Mouse (Mus musculus) Patski (cell line): ENCODE measurements around the gene Tpmt. TPM values are rescaled to one million over a fixed set of nuclear protein-coding genes. Genes with fewer than 3 reads are reported as not detected.

ENCODE experiments used
- ATAC-seq: fragments of 100-300 bp; one replicate; pipeline ENCODE4 v1.8.0; 2021
- CTCF ChIA-PET: fragments of 350-600 bp; sonication (Branson Sonifier 250); formaldehyde crosslinking; loops from one replicate; lab custom pipeline; 2022; ENCODE audit warnings: inconsistent platforms; lab: Charles Lee
- POLR2A ChIA-PET: fragments of 350-600 bp; sonication (Branson Sonifier 250); formaldehyde crosslinking; loops from one replicate; lab custom pipeline; 2022; ENCODE audit warnings: antibody characterized with exemption, inconsistent platforms; lab: Charles Lee
- DNase-seq: peaks from one replicate; pipeline ENCODE4 v3.0.0-alpha.2; 2011; ENCODE audit warnings: low read depth, low spot score
- H3K27me3 ChIP-seq: fragments of 371-371 bp; one replicate; pipeline ENCODE4 v1.5.1; 2021
- CTCF ChIP-seq: fragments of 100-300 bp; IDR thresholded peaks from one replicate; pipeline ENCODE4 v1.5.1; 2021
- in situ Hi-C: fragments of 300-500 bp; cut with MboI; formaldehyde crosslinking; loops from 3 replicates; pipeline ENCODE4 v1.11.1; 2018; ENCODE audit warnings: low pct_unique_long_range_greater_than_20kb, mixed read lengths
- polyA plus RNA-seq: library from polyadenylated mRNA; unstranded; gene quantifications from one replicate; pipeline ENCODE4 v1.2.3, GENCODE M21; 2021

The Tpmt gene
- polyA plus RNA-seq, result 18.1 TPM

DNA sequence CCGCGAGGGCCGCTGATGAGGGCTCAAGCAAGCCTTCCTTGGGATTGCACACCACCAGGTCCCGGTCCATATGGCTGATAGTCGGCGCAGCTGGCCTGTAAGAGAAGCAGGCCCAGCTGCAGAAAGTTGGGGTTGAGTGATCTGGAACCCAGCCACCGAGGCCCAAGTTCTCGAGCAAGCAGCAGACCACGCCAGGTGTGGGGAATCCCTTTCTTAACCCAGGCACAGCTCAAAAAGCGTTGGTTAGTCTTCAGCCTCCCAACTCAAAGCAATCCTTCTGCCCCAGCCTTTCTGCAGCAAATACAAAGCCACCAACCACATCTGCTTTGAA lies at the start of gene Tpmt:
TSS of gene Tpmt (minus strand) at position 121 of the 331 bp plus-strand sequence.
- ATAC-seq (no peak), DNase-seq (no peak)
- H3K27me3 ChIP-seq, result no peaks in the 10 kb centered on the region
- TF ChIP-seq CTCF, result no peak
- ChIA-PET POLR2A (no interaction called here), CTCF (no interaction called here)
- in situ Hi-C loops, result no loop called here

DNA sequence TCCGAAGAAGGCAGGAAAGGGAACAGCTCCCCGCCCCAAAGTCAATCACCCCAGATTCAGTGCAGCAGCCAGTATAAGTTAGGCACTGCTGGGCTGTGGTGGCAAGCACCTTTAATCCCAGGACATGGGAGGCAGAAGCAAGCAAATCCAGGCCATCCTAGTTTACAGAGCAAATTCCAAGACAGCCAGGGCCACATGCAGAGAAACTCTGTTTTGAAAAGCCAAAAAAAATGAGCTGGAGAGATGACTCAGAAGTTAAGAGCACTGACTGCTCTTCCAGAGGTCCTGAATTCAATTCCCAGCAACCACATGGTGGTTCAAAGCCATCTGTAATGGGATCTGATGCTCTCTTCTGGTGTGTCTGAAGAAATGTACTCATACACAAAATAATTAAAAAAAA lies 49.3 kb upstream of the Tpmt start:
- in situ Hi-C loops, result no loop called here
- no peak for TF ChIP-seq CTCF
- peak; percentile 38 for DNase-seq
- H3K27me3 ChIP-seq, result no peaks in the 10 kb centered on the region
- peak; percentile 31 for ATAC-seq
- POLR2A ChIA-PET, result no interaction called here
- CTCF ChIA-PET, result interaction anchor here (1.2 to 1.6 kb wide), 2 partner anchors 9 to 10 kb away, joined by 3 to 4 read pairs; no protein-coding TSS in a partner anchor

DNA sequence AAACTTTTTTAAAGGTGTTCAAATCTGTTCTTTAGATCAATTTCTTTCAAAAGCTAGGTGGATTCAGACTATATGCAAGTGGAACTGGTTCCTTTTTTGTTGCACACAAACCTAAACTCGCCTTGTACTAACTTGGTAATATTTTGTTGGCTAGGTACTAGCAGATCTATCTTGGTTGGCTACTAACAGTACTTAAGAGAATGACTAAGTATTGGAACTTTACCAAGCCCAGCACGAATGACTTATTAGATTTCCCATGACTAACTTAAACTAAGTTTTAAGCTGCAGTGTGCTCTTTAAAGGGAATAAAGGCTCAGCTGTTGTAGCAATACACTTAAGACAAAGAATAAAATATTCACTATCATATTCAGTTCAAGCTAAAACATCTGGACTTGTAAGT lies 44.7 kb upstream of the Tpmt start:
- POLR2A ChIA-PET, result no interaction called here
- CTCF ChIA-PET, result interaction anchor here (0.8 to 1.9 kb wide), 3 partner anchors 8 to 63 kb away, joined by 3 to 6 read pairs (median 3); no protein-coding TSS in a partner anchor
- ATAC-seq, result no peak
- H3K27me3 ChIP-seq, result no peaks in the 10 kb centered on the region
- in situ Hi-C loops, result no loop called here
- DNase-seq, result no peak
- no peak for TF ChIP-seq CTCF

DNA sequence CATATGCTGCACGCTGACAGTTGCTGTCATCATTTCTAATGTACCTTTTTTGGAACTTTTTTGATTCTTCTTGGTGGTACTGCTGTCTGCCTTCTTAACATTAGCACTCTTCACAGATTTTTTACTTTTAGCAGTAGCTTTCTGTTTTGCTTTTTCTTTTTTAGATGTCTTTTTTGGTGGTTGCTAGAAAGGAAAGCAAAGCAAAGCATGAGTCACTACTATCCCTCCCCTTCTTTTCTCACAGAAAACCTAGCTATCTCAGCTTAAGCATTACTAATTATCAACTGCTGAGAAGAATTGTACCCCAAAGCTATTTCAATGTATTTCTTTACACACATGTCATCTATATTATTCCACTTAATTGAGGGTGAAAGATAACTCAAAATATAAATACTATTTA lies 43.9 kb upstream of the Tpmt start:
- in situ Hi-C loops, result no loop called here
- POLR2A ChIA-PET, result no interaction called here
- no peak for ATAC-seq

DNA sequence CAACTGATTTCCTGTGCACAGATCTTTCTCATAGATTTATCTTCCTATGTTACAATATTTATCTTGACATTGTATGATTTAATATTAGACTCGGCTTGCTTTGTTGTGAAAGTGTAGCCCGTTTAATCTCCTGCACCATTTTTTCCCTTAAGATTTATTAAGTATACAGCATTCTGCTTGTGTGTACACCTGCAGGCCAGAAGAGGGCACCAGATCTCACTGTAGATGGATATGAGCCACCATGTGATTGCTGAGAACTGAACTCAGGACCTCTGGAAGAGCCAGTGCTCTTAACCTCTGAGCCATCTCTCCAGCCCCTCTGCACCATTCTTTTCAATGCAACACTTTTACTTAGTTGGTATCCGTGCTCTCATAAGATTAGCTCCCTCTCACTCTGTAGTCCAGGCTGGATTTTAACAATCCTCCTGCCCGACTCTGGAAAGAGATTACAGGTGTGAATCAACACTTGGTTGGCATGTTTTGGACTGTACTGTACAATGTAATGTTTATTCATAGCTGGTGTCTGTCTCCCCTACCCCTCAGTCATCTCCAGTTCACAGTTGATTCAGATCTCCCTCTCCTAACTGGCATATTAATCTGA lies 36.5 kb upstream of the Tpmt start:
- ChIA-PET CTCF (interaction anchor here (1.0 to 2.2 kb wide), 2 partner anchors 8 to 10 kb away, joined by 3 to 10 read pairs; no protein-coding TSS in a partner anchor), POLR2A (interaction anchor here (1.0 kb wide), 1 partner anchor 10 kb away, joined by 3 read pairs; no protein-coding TSS in a partner anchor)
- DNase-seq (no peak), ATAC-seq (no peak)
- in situ Hi-C loops, result loop anchor here (5.0 kb wide), 1 partner anchor 206 kb away; no protein-coding TSS in a partner anchor
- H3K27me3 ChIP-seq, result no peaks in the 10 kb centered on the region
- TF ChIP-seq CTCF, result peak; percentile 77

More for the DNA sequence above, 43.9 kb upstream of the Tpmt start:
- H3K27me3 ChIP-seq, result no peaks in the 10 kb centered on the region
- TF ChIP-seq CTCF, result no peak
- no peak for DNase-seq
- CTCF ChIA-PET, result interaction anchor here (0.8 to 2.2 kb wide), 4 partner anchors 10 to 64 kb away, joined by 3 to 6 read pairs (median 4); no protein-coding TSS in a partner anchor

DNA sequence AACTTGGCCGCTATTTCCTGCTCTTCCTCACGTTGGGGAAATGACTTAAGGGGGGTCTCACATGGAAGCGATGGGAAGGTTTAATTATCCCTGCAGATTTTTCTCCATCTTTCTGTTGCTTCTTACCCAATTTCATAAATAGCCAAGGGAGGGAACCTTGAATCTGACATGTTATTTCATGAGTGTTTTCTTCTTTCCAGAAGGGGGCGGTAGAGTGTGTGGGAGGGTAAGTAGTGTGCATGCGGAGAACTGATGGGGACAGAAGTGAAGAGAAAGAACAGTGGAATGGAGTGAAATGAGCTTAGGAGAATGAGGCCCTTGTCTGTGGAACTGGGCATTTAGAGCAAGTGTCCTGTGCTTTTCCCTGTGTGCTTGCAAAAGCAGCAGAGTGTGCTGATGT lies 34.3 kb upstream of the Tpmt start:
- ATAC-seq (no peak), DNase-seq (no peak)
- TF ChIP-seq CTCF, result no peak
- in situ Hi-C loops, result no loop called here
- POLR2A ChIA-PET, result no interaction called here
- H3K27me3 ChIP-seq, result no peaks in the 10 kb centered on the region
- CTCF ChIA-PET, result interaction anchor here (1.4 to 2.0 kb wide), 4 partner anchors 9 to 207 kb away, joined by 3 to 7 read pairs (median 4); no protein-coding TSS in a partner anchor

DNA sequence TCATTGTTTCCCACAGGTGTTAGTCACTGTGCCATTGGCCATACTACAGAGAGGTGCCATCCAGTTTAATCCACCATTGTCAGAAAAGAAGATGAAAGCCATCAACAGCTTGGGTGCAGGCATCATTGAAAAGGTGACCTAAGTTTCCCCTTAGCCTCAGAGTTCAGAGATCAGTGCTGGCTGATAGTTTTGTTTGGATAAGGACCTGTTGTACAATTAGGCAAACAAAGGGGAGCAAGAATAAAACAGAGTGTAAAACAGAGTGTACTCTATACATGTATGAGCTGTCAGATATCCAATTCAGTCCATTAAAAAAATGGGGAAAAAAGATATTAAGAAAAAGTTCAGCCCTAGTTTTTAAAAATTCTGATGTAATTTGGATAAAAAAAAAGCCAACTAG lies 32.8 kb upstream of the Tpmt start:
- in situ Hi-C loops, result no loop called here
- ChIA-PET CTCF (no interaction called here), POLR2A (no interaction called here)
- TF ChIP-seq CTCF, result no peak
- ATAC-seq (no peak), DNase-seq (no peak)
- H3K27me3 ChIP-seq, result no peaks in the 10 kb centered on the region

DNA sequence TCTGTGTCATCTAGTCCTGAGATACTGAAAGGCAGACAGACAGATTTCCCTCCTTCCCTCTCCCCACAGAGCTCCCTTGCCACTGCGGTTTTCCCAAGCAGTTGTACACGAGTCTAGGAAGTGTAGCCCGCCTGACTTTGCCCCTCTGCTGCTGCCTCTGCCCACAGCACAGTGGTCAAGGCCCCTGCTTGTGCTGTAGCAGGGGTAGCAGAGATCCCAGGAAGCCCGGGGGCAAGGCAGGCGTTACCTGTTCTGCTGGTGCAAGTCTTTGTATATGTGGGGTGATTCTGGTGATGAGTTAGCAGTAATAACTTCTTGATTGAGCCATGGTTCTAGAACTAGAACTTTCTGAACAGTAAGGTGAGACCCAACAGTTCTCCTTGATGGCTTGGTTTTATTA lies 31.6 kb upstream of the Tpmt start:
- ATAC-seq, result no peak
- ChIA-PET POLR2A (no interaction called here), CTCF (no interaction called here)
- no peak for DNase-seq
- TF ChIP-seq CTCF, result no peak
- H3K27me3 ChIP-seq, result no peaks in the 10 kb centered on the region
- in situ Hi-C loops, result no loop called here

DNA sequence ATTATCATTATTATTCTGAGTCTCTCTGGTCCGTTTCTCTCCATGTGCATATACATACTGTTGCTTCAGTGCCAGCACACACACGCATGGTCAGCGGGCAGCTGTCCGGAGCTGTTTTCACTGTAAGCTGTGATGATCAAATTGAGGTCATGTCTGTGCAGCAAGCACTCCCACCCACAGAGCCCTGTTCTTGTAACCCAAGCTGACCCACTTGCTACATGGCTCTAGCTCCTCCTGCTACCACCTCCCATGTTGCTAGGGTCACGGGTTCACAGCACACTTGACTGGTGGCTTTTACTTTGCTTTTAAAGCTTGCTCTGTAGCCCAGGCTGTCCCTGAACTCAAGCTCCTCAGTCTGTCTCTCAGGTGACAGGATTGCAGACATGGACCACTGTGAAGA lies 27.9 kb upstream of the Tpmt start:
- ChIA-PET CTCF (interaction anchor here (1.2 kb wide), 1 partner anchor 13 kb away, joined by 4 read pairs; no protein-coding TSS in a partner anchor), POLR2A (no interaction called here)
- in situ Hi-C loops, result no loop called here
- TF ChIP-seq CTCF, result no peak
- DNase-seq, result no peak
- no peak for ATAC-seq
- no peaks in the 10 kb centered on the region for H3K27me3 ChIP-seq

DNA sequence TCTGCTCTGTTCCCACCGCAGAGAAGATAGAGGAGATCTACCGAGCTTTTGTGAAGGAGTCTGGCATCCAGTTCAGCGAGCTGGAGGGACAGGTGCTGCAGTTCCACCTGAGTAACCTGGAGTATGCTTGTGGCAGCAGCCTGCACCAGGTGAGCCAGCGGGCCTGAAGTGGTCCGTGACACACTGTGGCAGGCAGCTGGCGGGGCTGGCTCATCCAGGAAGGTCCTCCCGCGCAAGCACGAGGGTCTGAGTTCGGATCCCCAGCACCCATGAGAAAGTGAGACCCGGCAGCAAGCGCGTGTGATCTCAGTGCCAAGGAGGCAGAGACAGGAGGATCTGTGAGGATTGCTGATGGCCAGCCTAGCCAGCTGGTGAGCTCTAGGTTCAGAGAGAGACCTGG lies 27.3 kb upstream of the Tpmt start:
- H3K27me3 ChIP-seq, result no peaks in the 10 kb centered on the region
- ATAC-seq (no peak), DNase-seq (no peak)
- CTCF ChIA-PET, result interaction anchor here (1.2 kb wide), 1 partner anchor 14 kb away, joined by 4 read pairs; no protein-coding TSS in a partner anchor
- in situ Hi-C loops, result no loop called here
- POLR2A ChIA-PET, result no interaction called here
- no peak for TF ChIP-seq CTCF

DNA sequence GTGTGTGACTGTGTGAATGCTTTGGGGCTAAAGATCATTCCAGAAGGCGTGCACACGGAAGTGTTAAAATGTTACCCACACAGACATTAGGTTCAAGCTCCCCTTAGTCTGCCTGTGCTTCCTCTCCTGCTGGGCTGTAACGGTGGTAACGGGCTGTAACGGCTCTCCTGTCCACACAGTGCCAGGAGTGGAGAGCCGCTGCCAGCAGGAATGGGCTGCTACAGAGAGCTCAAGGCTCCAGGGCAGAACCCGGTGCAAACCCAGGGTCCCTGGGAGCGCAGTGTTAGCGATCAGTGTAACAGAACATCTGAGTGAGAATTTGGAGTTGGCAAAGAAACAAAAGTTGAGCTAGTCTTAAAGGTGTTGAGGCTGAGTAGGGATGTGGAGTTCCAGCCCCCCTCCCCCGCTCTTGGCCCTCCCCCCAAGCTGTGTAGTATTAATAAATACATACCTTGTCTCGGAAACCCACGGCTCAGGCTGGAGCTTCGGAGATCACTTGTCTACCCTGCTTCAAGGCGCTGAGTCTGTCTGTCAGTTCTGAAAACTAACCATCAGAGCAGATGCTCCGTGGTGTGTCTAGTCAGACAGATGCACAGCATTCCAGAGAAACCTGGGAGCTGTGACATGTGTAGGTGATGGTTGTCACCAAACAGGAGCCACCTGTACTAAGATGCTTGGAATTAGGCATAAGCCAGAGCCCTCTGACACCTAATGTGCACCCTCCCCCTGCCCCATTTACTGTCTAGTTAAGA lies 26.0 kb upstream of the Tpmt start:
- POLR2A ChIA-PET, result interaction anchor here (0.6 kb wide), 1 partner anchor 16 kb away, joined by 3 read pairs; no protein-coding TSS in a partner anchor
- TF ChIP-seq CTCF, result no peak
- CTCF ChIA-PET, result interaction anchor here (1.0 kb wide), 1 partner anchor 15 kb away, joined by 4 read pairs; no protein-coding TSS in a partner anchor
- in situ Hi-C loops, result no loop called here
- ATAC-seq (no peak), DNase-seq (no peak)
- no peaks in the 10 kb centered on the region for H3K27me3 ChIP-seq
